Mouse (Mus musculus): ENCODE measurements around the gene Kdm2a. TPM values are rescaled to one million over a fixed set of nuclear protein-coding genes. Genes with fewer than 3 reads are reported as not detected.
A peak's percentile ranks its signal among the peaks of the same experiment; 100 is the strongest.

Gene Kdm2a
- polyA plus RNA-seq, 1 experiment from 2014 or later: 18.5 TPM

GRCm38 (mm10) chr19:4333791-4334190 is 64.3 kb downstream of the Kdm2a start:
- Histone ChIP-seq H3K9me3 (ENCODE audit: low read length) (no peaks in the 10 kb centered on the region), H3K4me1 (ENCODE audit: insufficient read depth, low read depth, low read length) (peaks cover 12% of the 10 kb centered on the region; the same call in 1 of the 2 replicates), H3K4me3 (ENCODE audit: low read depth, low read length) (peak overlapping the region; percentile 32), H3K27me3 (replicated peaks; ENCODE audit: insufficient read depth, low read length) (no peaks in the 10 kb centered on the region), H3K36me3 (ENCODE audit: insufficient read depth, low read length) (peaks cover 13% of the 10 kb centered on the region; the same call in 1 of the 2 replicates), H3K4me2 (replicated peaks; ENCODE audit: low read depth, low read length) (peak overlapping the region; percentile 56), H3K9ac (replicated peaks; ENCODE audit: low read depth) (peak overlapping the region; percentile 35), H3K27ac (ENCODE audit: low read length) (peak overlapping the region; percentile 88)
- WGBS: 0% methylated on average over 15 of the region's 16 CpGs
- ATAC-seq (peak; percentile 99), DNase-seq (ENCODE audit: low spot score) (peak; percentile 99)
- TF ChIP-seq CTCF (IDR thresholded peaks at IDR 0.05): peak; percentile 38
- TF ChIP-seq EP300 (IDR thresholded peaks at IDR 0.05): no peak

GRCm38 (mm10) chr19:4333100-4333775 is 64.8 kb downstream of the Kdm2a start:
- no peaks in the 10 kb centered on the region for H3K9me3 ChIP-seq (ENCODE audit: low read length)
- H3K4me1 ChIP-seq (ENCODE audit: insufficient read depth, low read depth, low read length): peaks cover 12% of the 10 kb centered on the region; the same call in 1 of the 2 replicates
- H3K27me3 ChIP-seq (replicated peaks; ENCODE audit: insufficient read depth, low read length): no peaks in the 10 kb centered on the region
- no peak for TF ChIP-seq EP300 (IDR thresholded peaks at IDR 0.05)
- TF ChIP-seq CTCF (IDR thresholded peaks at IDR 0.05): no peak
- H3K4me3 ChIP-seq (ENCODE audit: low read depth, low read length): peak overlapping the region; percentile 32
- 1% methylated on average over 13 of the region's 13 CpGs for WGBS
- ATAC-seq (peak; percentile 16), DNase-seq (ENCODE audit: low spot score) (peak; percentile 54)
- H3K9ac ChIP-seq (replicated peaks; ENCODE audit: low read depth): peak overlapping the region; percentile 35
- H3K27ac ChIP-seq (ENCODE audit: low read length): peak overlapping the region; percentile 88
- peaks cover 15% of the 10 kb centered on the region; the same call in 1 of the 2 replicates for H3K36me3 ChIP-seq (ENCODE audit: insufficient read depth, low read length)
- peak overlapping the region; percentile 56 for H3K4me2 ChIP-seq (replicated peaks; ENCODE audit: low read depth, low read length)

- peak overlapping the region; percentile 35; the same call in 1 of the 2 replicates for H3K9ac ChIP-seq (replicated peaks; ENCODE audit: low read depth)
- peak overlapping the region; percentile 32 for H3K4me3 ChIP-seq (ENCODE audit: low read depth, low read length)
- ATAC-seq: no peak
- 0% methylated on average over 4 of the region's 4 CpGs for WGBS
- H3K27ac ChIP-seq (ENCODE audit: low read length): peak overlapping the region; percentile 88
- peak; percentile 43 for DNase-seq (ENCODE audit: low spot score)
- peaks cover 12% of the 10 kb centered on the region; the same call in 1 of the 2 replicates for H3K4me1 ChIP-seq (ENCODE audit: insufficient read depth, low read depth, low read length)
- peak overlapping the region; percentile 56 for H3K4me2 ChIP-seq (replicated peaks; ENCODE audit: low read depth, low read length)
- TF ChIP-seq CTCF (IDR thresholded peaks at IDR 0.05) (no peak), EP300 (IDR thresholded peaks at IDR 0.05) (no peak)
- no peaks in the 10 kb centered on the region for H3K27me3 ChIP-seq (replicated peaks; ENCODE audit: insufficient read depth, low read length)
- no peaks in the 10 kb centered on the region for H3K9me3 ChIP-seq (ENCODE audit: low read length)
- peaks cover 21% of the 10 kb centered on the region for H3K36me3 ChIP-seq (ENCODE audit: insufficient read depth, low read length)
Observed at GRCm38 (mm10) chr19:4332653-4333052, 65.4 kb downstream of the Kdm2a start.

GRCm38 (mm10) chr19:4331273-4331672 is 66.8 kb downstream of the Kdm2a start:
- no peak for ATAC-seq
- TF ChIP-seq EP300 (IDR thresholded peaks at IDR 0.05): no peak
- TF ChIP-seq CTCF (IDR thresholded peaks at IDR 0.05): no peak

GRCm38 (mm10) chr19:4330603-4331002 is 67.5 kb downstream of the Kdm2a start:
- Histone ChIP-seq H3K27ac (ENCODE audit: low read length) (no peak overlapping the region), H3K4me3 (ENCODE audit: low read depth, low read length) (no peak overlapping the region), H3K9ac (replicated peaks; ENCODE audit: low read depth) (no peak overlapping the region), H3K36me3 (ENCODE audit: insufficient read depth, low read length) (peaks cover 35% of the 10 kb centered on the region), H3K27me3 (replicated peaks; ENCODE audit: insufficient read depth, low read length) (no peaks in the 10 kb centered on the region), H3K4me2 (replicated peaks; ENCODE audit: low read depth, low read length) (no peak overlapping the region), H3K9me3 (ENCODE audit: low read length) (no peaks in the 10 kb centered on the region), H3K4me1 (ENCODE audit: insufficient read depth, low read depth, low read length) (peaks cover 12% of the 10 kb centered on the region; the same call in 1 of the 2 replicates)
- TF ChIP-seq CTCF (IDR thresholded peaks at IDR 0.05) (no peak), EP300 (IDR thresholded peaks at IDR 0.05) (no peak)
- 75% methylated on average over 2 of the region's 2 CpGs for WGBS
- DNase-seq (ENCODE audit: low spot score) (no peak), ATAC-seq (no peak)

More at GRCm38 (mm10) chr19:4331273-4331672, 66.8 kb downstream of the Kdm2a start:
- peaks cover 29% of the 10 kb centered on the region for H3K36me3 ChIP-seq (ENCODE audit: insufficient read depth, low read length)
- no peaks in the 10 kb centered on the region for H3K27me3 ChIP-seq (replicated peaks; ENCODE audit: insufficient read depth, low read length)
- no peak for DNase-seq (ENCODE audit: low spot score)
- no peak overlapping the region for H3K4me2 ChIP-seq (replicated peaks; ENCODE audit: low read depth, low read length)
- no peaks in the 10 kb centered on the region for H3K9me3 ChIP-seq (ENCODE audit: low read length)
- no peak overlapping the region for H3K4me3 ChIP-seq (ENCODE audit: low read depth, low read length)
- H3K4me1 ChIP-seq (ENCODE audit: insufficient read depth, low read depth, low read length): peaks cover 12% of the 10 kb centered on the region; the same call in 1 of the 2 replicates
- no peak overlapping the region for H3K9ac ChIP-seq (replicated peaks; ENCODE audit: low read depth)
- H3K27ac ChIP-seq (ENCODE audit: low read length): no peak overlapping the region
- WGBS: 82% methylated on average over 3 of the region's 3 CpGs

- ATAC-seq (no peak), DNase-seq (ENCODE audit: low spot score) (no peak)
- H3K27ac ChIP-seq (ENCODE audit: low read length): no peak overlapping the region
- no peaks in the 10 kb centered on the region for H3K9me3 ChIP-seq (ENCODE audit: low read length)
- no peaks in the 10 kb centered on the region for H3K27me3 ChIP-seq (replicated peaks; ENCODE audit: insufficient read depth, low read length)
- H3K4me1 ChIP-seq (ENCODE audit: insufficient read depth, low read depth, low read length): peaks cover 7% of the 10 kb centered on the region; the same call in 1 of the 2 replicates
- H3K9ac ChIP-seq (replicated peaks; ENCODE audit: low read depth): no peak overlapping the region
- H3K4me2 ChIP-seq (replicated peaks; ENCODE audit: low read depth, low read length): no peak overlapping the region
- TF ChIP-seq EP300 (IDR thresholded peaks at IDR 0.05) (no peak), CTCF (IDR thresholded peaks at IDR 0.05) (no peak)
- peaks cover 46% of the 10 kb centered on the region for H3K36me3 ChIP-seq (ENCODE audit: insufficient read depth, low read length)
- 95% methylated on average over 8 of the region's 8 CpGs for WGBS
- no peak overlapping the region for H3K4me3 ChIP-seq (ENCODE audit: low read depth, low read length)
Observed at GRCm38 (mm10) chr19:4328737-4329304, 69.3 kb downstream of the Kdm2a start.

Data from lung, postnatal 0 days (tissue).